Mouse (Mus musculus) spleen, embryonic (tissue): ENCODE data around the gene Wdr90.

ENCODE experiments used
- CTCF ChIA-PET: fragments of 350-600 bp; sonication (Branson Sonifier 250); formaldehyde crosslinking; loops from one replicate; lab custom pipeline; 2022; lab: Charles Lee

Gene Wdr90

GRCm38 (mm10) chr17:25832436-25833290 is 28.6 kb downstream of the Wdr90 start:
- CTCF ChIA-PET: interaction anchor here (0.6 to 1.4 kb wide), 4 partner anchors 15 to 29 kb away, joined by 3 to 4 read pairs (median 3); no protein-coding TSS in a partner anchor

GRCm38 (mm10) chr17:25831451-25832281 is 29.6 kb downstream of the Wdr90 start:
- CTCF ChIA-PET: no interaction called here

GRCm38 (mm10) chr17:25830806-25831431 is 30.4 kb downstream of the Wdr90 start:
- CTCF ChIA-PET: interaction anchor here (0.7 kb wide), 1 partner anchor 210 kb away, joined by 5 read pairs; no protein-coding TSS in a partner anchor

- CTCF ChIA-PET: no interaction called here
These were observed 31.0 kb downstream of the Wdr90 start for GRCm38 (mm10) chr17:25830200-25830753.

- CTCF ChIA-PET: no interaction called here
These were observed 31.7 kb downstream of the Wdr90 start for GRCm38 (mm10) chr17:25829558-25830017.

GRCm38 (mm10) chr17:25828712-25829557 is 32.4 kb downstream of the Wdr90 start, which contains the start of gene Jmjd8:
Gene Jmjd8 (plus strand): TSS chr17:25828867.
- CTCF ChIA-PET: interaction anchor here (0.7 kb wide), 1 partner anchor 21 kb away, joined by 3 read pairs; no protein-coding TSS in a partner anchor

GRCm38 (mm10) chr17:25828223-25828594 is 33.1 kb downstream of the Wdr90 start:
- CTCF ChIA-PET: interaction anchor here (0.7 kb wide), 1 partner anchor 21 kb away, joined by 3 read pairs; no protein-coding TSS in a partner anchor

- CTCF ChIA-PET: interaction anchor here (0.7 kb wide), 1 partner anchor 20 kb away, joined by 3 read pairs; no protein-coding TSS in a partner anchor
These were observed 33.6 kb downstream of the Wdr90 start for GRCm38 (mm10) chr17:25827546-25828222.

- CTCF ChIA-PET: no interaction called here
These were observed 34.3 kb downstream of the Wdr90 start for GRCm38 (mm10) chr17:25827011-25827410.

GRCm38 (mm10) chr17:25825984-25826570 is 35.2 kb downstream of the Wdr90 start:
- CTCF ChIA-PET: no interaction called here

GRCm38 (mm10) chr17:25825311-25825710 is 36.0 kb downstream of the Wdr90 start:
- CTCF ChIA-PET: no interaction called here

GRCm38 (mm10) chr17:25824362-25825142 is 36.7 kb downstream of the Wdr90 start:
- CTCF ChIA-PET: no interaction called here

GRCm38 (mm10) chr17:25823452-25823851 is 37.8 kb downstream of the Wdr90 start, which contains the start of gene Wdr24:
Gene Wdr24 (plus strand): TSS chr17:25823627.
- CTCF ChIA-PET: interaction anchor here (0.6 kb wide), 1 partner anchor 20 kb away, joined by 17 read pairs; no protein-coding TSS in a partner anchor

- CTCF ChIA-PET: no interaction called here
These were observed 42.2 kb downstream of the Wdr90 start for GRCm38 (mm10) chr17:25818851-25819780.

GRCm38 (mm10) chr17:25817662-25818061 is 43.6 kb downstream of the Wdr90 start:
- CTCF ChIA-PET: no interaction called here

GRCm38 (mm10) chr17:25813471-25813870 is 47.8 kb downstream of the Wdr90 start:
- CTCF ChIA-PET: no interaction called here

- CTCF ChIA-PET: no interaction called here
These were observed 50.4 kb downstream of the Wdr90 start for GRCm38 (mm10) chr17:25810890-25811289.
